Mouse (Mus musculus) ovary, postnatal 10 days (tissue): ENCODE measurements at regions not wholly inside any gene's neighbourhood (a gene's known extent, or its start where the extent isn't known, plus 50 kb on each side); places are given as distances from the start of the nearest gene placed in this dataset.

Experiments used
- DNase-seq: peaks from one replicate; pipeline ENCODE4 v3.0.0; 2022; ENCODE audit warnings: low spot score

DNA sequence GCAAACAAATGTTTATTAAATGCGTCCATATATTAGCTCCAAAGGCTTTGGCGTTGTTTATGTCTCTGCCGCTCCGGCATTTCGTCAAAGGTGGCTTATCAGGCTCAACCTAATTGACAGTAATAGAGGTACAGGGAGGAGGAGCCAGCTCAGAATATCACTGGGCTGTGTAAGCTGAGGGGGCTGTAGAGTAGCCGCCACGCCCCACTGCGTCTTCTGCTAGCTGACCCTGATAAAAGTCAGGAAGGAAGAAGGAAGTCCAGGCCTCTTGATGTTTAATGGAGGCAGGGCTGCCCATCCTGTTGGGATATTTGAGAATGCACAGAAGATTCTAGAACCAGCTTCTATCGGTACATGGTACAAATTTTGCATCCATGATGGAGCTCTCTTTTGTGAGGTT is 175.2 kb upstream of the Zfp507 start:
- no peak for DNase-seq

DNA sequence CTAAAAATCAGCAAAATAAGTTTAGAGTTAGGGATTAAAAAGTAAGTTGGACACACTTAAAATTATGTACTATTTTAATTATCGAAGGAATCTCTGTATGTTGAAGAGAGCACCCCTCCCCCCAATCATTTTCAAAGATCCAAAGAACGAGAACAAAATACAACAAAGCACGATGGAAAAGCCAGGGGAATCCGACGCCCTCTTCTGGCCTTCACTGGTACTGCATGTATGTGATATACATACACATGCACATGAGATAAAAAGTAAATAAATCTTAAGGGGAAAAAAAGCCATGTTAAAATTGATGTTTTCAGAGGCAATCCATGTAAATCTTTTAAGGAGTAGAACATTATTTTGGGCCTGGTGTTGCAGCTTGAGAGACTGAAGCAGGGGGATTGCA is 155.9 kb upstream of the Zfp507 start:
- no peak for DNase-seq

DNA sequence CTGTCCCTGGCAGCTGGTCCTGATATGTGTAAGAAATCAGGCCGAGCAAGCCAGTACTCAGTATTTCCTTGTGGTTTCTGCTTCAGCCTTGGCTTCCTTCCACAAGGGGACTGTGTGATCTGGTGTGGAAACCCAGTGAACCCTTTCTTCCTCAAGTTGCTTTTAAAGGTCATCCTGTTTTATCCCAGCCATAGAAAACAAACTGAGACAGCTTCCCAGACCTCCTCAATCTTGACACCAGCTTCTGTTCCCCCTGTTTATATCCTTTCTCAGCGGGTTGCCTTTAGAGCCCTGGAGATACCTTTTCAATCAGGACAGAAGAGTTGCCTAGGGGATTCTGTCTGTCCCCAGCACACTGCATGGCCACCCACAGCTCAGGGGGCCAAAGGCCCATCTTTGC is 155.2 kb upstream of the Zfp507 start:
- DNase-seq, result no peak

DNA sequence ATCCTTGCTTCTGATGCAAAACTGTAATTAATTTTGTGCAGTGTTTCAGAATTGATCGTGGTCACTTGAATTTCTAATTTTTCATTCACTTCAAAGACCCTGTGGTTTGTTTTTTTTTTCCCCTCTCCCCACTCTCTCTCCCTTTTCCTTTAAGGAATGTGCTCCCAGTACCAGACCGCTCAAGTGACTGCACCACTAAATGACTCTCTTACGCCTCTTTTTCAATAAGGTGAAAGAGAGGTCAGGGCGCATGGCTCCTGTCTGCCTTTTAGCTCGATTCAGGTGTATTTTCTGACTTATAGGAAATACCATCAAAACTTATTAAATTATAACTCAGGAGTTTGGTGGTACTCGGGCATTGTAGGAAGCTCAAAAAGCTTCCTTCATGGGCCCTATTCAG is 146.0 kb upstream of the Zfp507 start:
- no peak for DNase-seq

DNA sequence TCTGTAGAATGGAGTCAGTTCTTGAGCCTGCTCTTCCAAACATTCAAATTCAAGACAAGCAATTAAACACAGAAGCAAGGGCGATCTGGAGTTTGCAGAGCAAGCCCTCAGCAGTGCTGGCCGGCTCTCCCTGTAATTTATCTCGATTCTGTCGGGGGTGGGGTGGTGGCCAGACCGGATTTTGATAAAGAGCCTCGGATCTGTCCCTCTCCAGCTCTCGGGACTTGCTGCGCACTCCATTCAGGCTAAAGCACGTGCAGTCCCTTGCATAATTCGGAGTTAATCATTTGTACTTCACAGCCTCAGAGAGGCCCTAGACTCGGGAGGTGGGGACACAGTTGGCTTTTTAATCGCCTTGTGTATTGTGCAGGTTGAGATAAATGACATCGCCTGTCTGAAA is 145.6 kb upstream of the Zfp507 start:
- DNase-seq, result no peak

DNA sequence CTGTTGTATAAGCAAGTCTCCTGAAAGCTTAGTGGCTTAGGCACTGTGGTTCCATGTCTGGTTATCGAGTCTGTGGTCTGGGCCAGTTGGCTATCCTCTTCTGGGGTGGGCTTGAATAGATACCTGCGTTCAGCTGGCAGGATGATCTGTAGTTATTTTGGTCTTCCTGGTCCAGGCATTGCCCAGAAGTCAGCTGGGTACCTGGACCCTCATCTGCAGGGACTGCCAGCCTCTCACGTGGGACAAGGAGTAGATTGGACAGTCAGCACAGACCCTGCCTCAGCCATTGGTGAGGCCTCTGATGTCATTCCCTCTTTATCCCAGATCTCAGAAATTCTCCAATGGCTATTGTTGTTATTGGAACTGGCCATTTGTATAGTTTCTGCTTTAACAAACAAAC is 138.3 kb upstream of the Zfp507 start:
- no peak for DNase-seq

DNA sequence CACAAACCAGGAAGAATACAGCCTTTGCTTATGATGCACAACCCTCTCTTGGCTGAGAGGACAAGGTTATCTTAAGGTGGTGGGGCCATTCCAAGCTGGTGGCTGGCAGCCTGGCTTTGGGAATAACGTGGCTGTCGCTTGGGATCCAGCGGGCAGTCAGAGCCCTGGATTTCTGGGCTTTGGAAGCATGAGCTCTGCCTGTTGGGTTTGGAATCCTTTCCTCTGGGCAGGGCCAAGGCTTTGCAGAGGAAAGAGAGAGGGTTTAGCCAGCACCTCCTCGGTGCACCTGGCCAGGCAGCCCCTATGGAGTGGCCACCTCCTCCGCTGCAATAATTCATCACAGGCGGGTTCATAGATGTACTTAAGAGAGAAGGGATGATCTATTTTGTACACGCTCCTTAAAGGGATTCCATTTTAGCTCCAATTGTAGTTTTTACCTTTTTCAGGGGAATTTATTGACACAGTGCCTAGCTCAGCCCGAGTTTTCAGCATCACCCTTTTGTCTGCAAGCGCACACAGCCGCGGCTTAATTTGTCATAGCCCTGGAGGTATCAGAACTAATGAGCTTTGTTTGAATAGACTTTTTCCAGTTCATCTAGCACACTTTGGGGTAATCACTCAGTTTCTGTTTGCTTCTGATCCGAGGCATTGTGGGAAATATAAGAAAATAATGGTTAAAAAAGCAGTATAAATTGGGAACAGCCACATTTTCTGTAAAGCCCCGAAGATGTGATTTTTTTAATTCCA is 135.5 kb upstream of the Zfp507 start:
- no peak for DNase-seq

DNA sequence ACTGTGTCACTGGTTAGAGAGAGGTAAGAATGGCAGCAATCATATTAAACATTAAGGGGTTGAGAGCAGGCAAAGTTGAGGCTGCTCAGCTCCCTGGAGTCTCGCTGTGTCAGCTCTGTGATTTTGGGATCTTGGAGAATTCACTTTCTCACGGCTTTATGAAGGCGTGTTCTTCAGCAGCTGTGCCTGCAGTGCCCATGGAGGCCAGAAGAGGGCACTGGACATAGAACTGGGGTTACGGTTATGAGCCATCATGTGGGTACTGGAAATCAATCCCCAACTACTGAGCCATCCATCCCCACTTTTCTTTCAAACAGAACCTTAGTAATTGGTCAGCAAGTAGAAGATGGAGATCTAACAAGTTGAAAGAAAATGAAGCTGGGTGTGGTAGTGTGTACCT is 123.9 kb upstream of the Zfp507 start:
- no peak for DNase-seq

DNA sequence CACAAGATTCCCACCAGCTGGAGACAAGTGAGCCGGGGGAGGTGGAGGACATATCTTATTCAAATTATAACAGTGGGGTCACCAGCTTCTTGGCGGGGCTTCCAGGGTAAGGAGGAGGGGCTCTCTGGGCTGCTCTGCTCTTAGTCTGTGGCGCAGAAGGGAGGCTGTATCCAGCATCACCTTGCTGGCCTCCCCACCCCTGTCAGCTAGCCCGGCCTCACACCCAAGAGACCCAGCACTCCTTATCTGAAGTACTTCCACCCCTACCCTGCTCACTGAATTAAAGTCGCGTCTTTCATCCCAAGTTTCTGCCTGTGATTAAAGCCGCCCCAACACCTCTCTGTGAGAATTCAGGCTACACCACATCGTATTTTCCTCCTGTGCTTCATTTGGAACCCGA is 119.8 kb upstream of the Zfp507 start:
- DNase-seq, result no peak

DNA sequence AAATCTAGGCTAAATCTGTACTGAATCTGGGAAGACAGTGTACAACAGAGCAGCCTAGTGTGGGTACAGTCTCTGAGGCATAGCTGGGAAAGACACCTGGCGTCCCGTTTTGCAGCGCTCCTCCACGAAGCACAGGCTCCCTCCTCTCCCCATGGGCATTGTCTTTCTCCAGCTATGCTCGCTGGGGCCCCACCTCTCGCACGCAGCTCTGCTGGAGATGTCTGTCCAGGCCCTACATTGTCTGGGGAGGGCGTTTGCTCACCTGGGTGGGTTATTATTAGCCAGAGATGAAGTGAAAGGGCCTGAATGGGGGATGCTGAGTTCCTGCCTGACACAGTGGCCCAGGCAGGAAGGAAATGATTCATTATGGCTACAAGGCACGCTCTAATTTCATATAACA is 118.1 kb upstream of the Zfp507 start:
- no peak for DNase-seq

DNA sequence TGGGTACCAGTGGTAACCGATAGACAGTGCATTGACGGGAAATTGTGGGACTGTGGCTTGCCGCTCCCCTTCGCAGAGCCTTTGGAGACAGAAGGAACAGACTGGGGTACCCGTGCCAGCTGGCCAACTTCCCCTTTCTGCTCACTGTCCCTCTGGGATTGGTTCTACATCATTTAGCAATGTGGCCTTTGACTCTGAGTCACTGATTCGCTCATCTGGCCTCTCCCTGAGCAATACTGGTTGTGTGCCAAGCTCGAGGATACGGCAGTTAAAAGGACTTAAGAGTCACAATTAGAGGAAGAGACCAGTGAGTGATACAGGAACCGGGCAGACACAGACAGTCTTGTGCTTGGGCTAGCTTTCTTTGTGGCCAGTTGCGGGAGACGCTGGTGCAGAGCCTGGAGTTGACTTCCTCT is 117.4 kb upstream of the Zfp507 start:
- no peak for DNase-seq

DNA sequence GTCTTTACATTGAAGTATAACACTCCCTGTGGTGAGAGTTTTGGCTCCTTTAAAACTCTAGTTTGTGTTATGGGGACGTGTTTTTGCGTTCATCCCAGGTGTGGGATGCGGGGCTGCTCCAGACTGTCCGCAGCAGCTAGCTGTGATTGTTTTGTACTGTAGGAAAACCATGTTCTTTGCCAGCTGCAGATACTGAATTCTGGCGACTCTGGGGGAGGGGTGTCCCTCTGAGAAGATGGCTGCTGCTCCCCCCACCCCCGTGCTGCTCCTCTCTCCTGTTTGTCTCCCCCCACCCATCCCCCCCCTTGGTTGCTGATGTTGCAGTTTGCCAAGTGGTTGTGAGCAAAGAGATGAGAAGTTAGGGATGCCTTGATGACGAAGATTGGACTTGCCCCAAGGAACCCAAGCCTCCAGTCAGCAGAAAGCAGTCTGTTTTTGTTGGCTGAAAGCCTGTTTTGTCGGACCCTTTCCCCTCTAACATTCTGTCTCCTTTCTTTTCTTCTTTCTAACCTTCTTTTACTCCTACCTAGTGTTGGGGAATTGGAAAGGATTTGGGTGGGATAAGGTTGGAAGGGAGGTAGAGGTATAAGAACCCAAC is 107.4 kb upstream of the Zfp507 start:
- no peak for DNase-seq

DNA sequence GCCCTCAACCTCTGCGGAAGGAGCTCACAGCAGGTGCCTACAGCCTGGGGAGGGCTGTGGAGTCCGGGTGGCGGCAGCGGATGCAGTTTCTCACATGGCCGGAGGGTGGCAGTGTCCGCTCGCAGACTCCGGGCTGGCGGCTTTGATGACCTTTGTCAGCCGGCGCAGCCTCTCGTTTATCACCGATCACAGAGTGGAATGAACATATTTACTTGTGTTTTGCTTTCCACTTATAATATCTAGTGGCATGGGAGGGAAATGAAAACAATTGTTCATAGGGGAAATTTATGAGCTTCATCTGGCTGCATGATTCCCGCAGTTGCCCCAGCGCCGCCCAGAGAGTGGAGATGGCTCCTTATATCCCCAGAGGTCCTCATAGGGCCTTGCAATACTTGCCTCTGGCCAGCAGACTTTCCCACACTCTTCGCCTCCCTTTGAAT is 99.2 kb upstream of the Zfp507 start:
- peak; percentile 53 for DNase-seq

DNA sequence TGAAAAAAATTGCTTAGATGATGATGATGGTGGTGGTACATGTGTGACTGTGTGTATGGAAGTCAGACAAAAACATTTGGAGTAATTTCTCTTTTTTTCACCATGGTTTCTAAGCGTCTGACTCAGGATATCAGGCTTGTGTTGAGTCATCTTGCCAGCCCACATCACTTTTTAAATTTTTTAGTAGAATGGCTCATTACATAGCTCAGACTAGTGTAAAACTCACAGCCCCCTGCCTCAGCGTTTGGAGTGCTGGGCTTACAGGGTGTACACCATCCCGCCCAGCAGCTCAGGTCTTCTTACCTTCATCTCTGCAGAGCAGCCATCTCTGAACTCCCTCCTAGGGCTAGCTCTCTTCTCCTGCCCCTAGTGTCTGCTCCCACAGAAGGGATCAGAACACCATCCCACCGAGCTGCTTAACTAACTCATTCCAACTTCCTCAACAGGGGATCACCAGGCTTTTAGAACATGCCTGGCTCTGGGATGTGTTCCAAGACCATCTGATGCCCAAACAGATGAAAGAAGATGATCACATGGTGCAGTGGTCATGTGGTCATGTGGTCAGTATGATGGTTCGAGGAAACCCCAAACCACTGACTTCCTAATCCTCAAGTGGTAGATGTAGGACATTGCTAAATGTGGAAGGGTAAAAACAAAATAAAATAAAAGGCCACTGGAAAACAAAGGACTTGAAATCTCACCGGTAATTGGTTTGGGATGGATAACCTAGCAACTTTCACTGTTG is 96.1 kb upstream of the Zfp507 start:
- no peak for DNase-seq

DNA sequence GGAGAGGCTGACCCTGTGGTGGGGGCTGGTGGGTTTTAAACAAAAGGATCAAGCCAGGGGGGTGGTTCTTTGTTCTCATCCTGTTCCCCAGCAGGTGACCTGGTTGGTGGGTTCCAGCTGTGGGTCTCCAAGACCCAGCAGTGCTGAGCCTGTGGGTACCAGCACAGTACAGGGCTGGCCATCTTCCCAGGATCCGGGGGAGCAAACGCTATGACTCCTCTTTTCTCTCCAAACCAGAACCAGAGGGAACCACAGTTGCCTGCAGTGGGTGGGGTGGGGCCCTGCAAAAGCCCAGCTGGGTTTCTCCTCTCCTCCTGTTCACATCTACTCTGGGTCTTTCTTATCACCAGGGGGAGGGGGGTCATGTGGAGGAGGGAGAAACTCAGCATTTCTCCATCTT is 90.5 kb upstream of the Zfp507 start:
- no peak for DNase-seq

DNA sequence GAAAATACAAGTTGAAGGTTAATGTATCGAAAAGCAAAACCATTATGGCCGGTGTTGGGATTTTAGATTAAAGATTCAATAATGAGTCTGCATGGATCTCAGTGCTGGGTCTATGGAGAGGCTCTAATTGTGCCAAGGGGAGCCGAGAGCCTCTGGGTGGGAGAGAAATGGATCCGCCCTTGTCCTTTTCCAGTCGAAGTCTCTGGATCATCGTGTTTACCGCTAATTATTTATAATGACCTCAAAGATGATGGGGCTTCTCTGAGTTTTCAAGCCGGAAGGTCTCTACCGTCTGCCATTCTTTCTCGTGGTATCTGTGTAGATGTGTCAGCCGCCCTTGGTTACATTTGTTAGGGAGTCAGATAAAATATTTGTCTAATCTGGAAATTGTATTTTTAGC is 83.2 kb upstream of the Zfp507 start:
- DNase-seq, result no peak

DNA sequence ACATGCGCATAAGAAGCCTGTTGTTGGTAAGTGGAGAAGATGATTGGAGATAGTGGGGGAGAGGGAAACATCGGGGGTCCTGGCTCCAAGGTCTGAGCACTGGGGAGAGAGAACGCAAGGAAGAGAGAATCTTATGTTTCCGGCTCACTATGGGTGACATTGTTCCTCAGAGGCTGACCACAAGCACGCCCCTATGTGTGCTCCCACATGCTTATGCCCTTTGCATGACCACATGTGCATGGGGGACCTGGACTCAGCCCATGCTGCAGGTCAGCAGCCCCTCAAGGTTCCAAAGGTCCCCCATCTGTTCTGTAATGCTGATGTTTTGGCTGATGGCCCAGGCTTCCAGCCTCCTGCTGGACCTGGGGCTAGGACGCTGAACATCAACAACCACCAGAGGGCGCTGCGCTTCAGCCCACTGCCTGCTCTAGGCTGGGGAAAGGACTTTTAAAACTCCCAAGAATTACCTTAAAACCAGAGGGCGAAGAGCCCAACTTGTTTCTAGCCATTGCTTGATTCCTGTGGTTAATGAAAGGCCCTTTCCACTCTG is 77.0 kb upstream of the Zfp507 start:
- peak; percentile 56 for DNase-seq

DNA sequence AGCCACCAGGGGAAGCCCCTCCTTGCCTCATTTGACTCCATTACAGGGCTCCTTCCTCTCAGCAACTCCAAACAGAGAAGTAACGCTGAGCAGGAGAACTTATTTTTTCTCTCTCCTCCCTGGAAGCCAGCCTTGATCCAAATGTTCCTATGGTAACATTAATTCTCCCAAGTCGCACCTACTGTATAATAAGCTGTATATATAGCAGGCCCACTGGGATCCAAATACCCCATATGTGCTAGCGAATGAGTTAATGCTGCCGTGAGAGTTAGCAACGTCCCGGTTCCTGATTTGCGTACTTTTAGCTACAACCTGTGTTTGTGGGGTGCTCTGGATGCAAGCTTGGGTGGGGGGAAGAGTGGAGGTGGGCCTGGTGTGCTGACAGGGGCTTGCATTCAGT is 75.4 kb upstream of the Zfp507 start:
- DNase-seq, result no peak

DNA sequence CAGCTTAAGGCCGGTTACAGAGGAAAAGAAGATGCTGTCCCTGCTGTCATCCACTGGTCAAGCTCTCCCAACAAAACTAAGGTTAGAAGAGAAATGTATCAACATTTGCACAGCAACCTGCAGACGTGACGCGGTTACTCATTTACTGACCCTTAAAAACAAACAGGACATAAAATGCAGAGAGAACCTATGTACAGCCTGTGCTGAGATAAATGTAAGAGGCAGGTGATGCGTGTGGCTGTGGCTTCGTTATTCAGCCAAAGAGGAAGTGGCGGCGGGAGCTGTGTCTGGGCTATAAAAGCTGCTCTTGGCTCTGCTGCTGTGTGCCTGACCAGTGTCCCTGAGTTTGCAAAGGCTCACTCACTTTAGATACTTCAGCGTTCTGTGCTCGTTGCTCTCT is 58.2 kb upstream of the Zfp507 start:
- no peak for DNase-seq

DNA sequence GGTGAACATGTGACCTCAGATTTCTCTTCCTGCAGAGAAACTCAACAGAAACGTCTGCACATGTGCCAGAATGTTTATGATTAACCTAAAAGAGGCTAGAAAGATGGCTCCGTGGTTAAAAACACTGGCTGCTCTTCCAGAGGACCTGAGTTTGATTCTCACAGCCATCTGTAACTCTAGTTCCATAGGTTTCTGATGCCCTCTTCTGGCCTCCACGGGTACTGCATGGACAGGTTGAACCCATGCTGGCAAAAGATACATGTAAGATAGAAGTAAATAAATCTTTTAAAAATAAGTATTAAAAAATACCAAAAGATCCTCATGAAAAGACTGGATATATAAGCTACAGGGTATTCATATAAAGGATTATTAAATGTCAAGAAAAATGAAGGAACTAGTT is 56.8 kb upstream of the Zfp507 start:
- no peak for DNase-seq

DNA sequence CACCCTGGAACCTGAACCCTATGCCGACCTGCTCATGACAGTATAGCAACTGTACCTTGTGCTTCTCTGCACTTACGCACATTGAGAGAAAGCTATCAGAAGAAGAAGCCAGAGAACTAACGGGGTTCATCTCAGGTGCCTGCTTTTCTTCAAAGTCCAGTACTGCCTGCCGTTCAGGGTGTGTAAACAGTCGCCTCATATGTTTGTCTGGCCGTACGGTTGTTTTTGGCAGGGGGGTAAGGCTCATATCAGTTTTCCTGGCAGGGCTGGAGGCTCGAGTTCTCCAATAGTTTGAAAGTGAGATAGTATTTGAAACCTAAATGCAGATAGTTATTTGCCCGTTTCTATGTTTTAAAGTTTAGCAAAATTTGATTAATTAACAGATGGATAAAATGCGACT is 54.9 kb upstream of the Zfp507 start:
- DNase-seq, result no peak
